Mouse (Mus musculus): Measurements from ENCODE around the gene Tcf7l2.

The Tcf7l2 gene

DNA sequence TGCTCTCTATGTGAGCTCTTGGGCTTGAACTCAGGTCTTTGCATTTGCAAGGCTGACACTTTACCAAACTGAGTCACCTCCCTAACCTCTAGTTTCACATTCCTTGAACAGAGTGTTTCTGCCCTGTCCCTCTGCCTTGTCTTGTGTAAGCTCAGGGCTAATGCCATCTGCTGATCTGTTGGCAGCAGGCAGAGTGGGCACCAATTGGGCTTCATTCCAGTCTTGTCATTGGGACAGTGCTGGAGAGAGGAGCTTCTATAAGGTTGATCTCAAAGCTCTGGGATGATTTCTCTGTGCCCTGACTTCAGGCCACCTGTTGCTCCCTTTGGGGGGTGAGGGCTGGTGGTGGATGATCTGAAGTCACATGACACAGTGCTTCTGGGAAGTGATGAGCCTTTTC, 70.6 kb downstream of the Tcf7l2 start:
- no peak for TF ChIP-seq GATA4 (IDR thresholded peaks at IDR 0.05; ENCODE audit: insufficient replicate concordance, low read length)

DNA sequence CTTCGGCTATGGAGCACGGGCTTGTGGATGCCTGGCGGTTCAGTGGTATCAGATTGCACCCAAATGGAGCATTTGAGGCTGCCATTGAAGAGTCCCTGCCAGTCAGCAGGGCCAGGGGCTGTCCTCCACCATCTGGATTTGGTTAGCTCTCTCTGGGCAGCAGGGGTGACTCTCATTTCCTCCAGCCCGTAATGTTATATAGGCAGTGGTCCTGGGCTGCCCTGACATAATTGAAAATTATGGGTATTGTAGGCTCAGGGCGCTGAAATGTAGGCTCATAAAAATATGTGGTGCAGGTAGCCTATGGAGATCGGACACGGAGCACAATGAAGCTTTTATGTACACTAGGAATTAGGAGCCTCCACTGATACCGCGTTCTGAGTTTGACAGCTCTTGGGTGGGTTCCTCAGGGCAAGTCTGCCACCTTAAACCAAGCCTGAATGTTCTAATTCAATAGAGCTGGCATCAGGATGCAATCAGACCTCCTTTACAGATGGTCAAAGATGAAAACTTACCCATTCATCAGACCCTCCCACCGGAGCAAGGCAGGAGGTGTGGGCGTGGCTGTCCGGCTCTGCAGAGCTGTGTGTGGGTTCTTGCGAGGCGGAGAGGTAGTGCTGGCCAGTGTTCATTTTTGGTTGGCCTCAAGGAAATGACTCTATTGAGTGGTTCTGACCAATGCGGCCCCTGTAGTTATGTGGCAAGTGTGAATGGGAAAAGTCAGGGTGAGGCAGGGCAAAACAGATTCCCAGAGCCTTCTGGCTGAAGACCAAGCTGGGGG, 73.6 kb downstream of the Tcf7l2 start:
- no peak for TF ChIP-seq GATA4 (IDR thresholded peaks at IDR 0.05; ENCODE audit: insufficient replicate concordance, low read length)

DNA sequence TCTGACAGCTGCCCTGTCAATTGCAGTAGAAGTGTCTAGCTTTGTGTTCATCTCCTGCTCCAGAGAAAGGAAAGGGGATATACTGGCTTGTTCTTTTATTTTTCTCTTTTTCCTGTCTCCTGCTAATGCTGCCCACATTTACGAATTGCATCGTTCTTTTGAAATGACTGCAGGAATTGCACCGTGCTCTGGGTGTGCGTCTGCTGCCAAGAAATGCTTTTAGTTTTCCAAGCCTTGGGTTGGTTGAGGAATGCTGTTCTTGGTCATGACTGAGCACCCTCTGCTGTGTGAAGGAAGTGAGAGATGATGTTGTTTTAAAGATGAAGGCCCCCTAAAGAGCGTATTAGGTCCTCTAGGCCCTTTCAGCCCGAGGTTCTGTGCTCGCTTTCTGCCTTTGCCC, 75.4 kb downstream of the Tcf7l2 start:
- no peak for TF ChIP-seq GATA4 (IDR thresholded peaks at IDR 0.05; ENCODE audit: insufficient replicate concordance, low read length)

DNA sequence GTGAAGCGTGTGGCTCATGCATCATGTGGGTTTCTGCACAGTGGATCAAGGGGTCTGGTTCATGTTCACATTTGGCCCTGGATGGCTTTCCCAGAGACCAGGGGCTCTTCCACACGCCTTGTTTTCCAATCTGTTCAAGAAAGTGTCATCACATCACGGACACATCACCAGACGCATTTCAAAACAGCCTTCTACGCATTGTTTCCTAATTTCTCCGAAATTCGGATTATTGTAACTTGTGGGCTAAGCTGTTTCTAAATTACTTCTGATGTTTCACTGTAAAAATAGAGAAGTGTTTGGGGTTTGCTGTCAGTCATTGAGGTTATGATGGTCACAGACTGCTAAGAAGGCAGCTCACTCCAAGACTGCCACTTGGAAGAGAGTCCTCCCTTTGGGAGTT, 78.6 kb downstream of the Tcf7l2 start:
- no peak for TF ChIP-seq GATA4 (IDR thresholded peaks at IDR 0.05; ENCODE audit: insufficient replicate concordance, low read length)

DNA sequence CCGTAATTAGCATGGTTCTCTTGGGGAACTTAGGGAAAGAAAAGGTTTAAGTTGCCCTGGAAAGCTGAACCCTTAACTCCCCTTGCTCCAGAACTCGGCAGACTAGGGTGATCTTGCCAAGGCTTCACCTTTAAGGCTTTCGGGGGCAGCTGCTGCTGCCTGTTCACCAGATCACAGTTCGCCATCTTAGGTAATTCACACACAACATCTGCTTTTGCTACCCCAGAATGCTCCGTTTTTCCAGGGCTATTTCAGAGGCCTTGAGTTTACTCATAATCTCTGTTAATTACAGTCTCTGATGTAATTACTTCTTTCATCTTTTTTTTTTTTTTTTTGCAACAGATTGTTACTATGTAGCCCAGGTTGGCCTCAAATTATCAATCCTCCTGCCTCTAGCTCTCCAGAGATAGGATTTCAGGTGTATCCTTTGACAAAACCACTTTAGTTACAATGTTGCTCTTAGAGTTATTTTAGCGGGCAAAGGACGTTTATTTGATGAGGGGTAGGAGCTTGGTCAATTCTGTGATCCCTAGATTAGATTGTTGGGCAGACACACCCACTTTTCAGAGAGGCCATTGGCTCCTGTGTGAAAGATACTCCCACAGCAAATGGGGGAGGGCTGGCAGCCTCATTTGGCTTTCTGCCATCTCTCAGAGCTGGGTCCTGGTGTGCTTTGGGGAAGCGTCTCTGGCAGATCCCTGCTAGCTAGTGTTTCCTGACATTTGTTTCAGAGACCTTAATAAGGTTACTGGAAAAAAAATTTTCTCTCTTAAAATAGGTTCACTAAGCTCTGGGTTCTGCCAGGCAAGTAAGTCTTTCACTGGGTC, 83.6 kb downstream of the Tcf7l2 start:
- peak; percentile 80; the same call in 1 of the 2 replicates for TF ChIP-seq GATA4 (IDR thresholded peaks at IDR 0.05; ENCODE audit: insufficient replicate concordance, low read length)

DNA sequence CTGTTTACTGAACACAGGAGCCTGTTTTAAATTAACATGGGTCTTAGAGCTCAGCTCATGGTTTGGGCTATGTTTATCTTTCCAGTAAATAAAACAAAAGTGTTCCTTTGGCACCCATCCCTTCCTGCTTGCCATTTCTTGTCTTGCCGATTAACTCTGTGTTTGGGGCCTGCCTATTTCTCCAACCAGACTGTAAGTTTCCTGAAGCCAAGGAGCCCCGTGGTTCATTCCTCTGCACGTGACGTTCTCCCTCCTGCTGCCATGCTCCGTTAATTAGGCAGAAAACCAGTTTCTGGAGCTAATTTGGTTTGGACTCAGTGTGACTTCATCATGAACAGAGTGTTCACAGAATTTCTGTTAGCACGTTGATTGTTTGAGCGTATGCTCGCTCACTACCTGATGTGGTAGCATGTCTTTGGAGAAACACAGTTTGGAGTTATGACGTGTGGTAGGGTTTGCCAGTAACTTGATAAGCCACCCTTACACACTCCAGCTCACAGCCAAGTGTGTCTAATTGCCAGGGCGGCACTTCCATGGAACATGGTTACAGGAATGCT, 84.4 kb downstream of the Tcf7l2 start:
- no peak for TF ChIP-seq GATA4 (IDR thresholded peaks at IDR 0.05; ENCODE audit: insufficient replicate concordance, low read length)

DNA sequence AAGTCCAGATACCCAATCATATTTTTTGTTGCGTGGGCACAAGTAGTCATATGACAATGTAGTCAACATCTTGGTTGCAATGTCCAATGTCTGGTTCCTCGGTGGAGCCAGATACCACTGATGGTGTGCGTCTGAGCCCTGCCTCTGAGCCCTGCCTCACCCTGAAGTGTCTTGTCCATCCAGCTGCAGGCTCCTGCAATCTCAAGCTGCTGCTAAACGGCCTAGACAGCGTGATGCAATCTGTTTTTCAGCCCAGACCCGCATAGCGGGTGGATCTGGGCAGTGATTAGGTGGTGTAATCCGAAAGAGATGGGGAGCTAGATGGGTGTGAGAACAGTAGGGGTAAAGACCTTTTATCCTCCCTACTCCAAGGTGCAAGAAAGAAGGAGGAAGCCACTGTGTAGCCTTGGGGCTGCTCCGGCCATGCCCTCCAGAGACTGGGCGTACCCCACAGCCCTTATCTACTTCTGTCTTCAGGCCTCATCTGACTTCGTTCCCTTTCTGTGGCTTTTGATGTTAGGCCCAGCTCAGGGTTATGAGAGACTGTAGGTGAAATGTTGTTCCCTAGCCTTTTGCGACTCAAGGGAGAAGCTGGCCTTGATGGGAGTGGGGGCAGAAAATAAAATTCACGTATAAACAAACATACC, 86.1 kb downstream of the Tcf7l2 start:
- TF ChIP-seq GATA4 (IDR thresholded peaks at IDR 0.05; ENCODE audit: insufficient replicate concordance, low read length), result no peak

DNA sequence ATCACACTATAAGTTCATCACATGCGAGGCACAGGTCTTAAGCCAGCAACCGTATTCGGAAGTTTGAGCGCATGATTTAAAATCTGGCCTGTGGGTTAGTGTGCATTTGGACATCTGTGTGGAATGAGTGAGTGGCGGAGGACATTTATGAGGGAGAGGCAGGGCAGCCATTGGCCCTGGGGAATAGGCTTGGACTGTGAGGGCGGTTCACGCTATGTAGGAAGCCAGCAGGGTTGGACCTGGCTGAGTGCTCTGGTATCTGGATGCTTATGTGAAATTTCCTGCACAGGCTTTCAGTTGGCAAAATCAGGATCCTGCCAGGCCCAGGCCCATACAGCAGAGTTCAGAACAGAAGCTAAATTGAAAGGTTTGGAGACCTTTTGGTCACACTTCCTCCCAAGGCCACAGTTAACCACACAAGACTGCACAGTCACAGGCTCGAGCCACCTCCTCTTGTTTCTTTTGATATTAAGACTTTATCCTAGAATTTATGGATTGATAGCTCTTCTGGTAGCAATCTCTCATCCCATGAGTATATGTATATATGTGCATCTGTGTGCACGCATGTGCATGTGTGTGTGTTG, 89.4 kb downstream of the Tcf7l2 start:
- TF ChIP-seq GATA4 (IDR thresholded peaks at IDR 0.05; ENCODE audit: insufficient replicate concordance, low read length), result no peak

DNA sequence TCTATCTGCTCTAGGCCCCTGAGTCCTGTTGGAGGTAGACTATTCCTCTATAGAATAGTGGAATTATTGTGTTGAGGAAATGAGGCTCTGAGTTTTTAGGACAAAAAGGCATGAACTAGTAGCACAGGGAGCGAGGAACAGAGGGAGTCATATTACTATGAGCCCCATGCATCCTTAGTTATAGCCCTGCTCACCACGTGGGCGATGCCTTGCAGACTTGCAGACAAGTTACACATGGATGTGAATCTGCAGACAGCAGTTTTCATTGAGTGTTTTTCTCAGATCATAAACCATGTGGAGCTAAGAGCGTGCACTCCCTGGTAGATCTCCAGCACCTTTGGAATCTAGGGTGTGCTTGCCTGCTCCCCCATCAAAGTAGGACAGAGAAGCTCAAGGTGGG, 90.5 kb downstream of the Tcf7l2 start:
- no peak for TF ChIP-seq GATA4 (IDR thresholded peaks at IDR 0.05; ENCODE audit: insufficient replicate concordance, low read length)

DNA sequence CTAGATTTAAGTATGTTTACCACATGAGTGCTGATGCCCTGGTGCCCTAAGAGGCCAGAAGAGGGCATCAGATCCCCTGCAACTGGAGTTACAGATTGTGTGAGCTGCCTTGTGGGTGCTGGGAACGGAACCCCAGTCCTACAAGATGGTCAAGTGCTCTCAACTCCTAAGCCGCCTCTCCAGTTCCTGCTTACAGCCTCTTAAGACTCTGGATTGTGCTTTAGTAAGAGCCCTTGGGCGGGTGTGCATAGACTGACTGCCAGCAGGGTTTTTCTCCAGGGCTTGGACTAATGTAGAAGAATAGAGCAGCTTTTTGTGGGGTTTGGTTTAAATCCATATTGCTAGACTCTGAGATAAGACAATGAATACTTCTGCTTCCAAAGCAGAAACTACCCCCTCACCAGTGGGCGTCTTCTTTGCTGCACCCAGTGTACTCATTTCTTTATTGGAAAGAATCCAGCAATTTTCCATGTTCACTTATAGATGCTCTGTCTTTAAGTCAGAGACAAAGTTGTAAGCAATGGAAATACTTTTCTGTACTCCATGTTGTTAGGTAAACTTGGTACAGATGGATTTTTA, 92.3 kb downstream of the Tcf7l2 start:
- TF ChIP-seq GATA4 (IDR thresholded peaks at IDR 0.05; ENCODE audit: insufficient replicate concordance, low read length), result no peak

DNA sequence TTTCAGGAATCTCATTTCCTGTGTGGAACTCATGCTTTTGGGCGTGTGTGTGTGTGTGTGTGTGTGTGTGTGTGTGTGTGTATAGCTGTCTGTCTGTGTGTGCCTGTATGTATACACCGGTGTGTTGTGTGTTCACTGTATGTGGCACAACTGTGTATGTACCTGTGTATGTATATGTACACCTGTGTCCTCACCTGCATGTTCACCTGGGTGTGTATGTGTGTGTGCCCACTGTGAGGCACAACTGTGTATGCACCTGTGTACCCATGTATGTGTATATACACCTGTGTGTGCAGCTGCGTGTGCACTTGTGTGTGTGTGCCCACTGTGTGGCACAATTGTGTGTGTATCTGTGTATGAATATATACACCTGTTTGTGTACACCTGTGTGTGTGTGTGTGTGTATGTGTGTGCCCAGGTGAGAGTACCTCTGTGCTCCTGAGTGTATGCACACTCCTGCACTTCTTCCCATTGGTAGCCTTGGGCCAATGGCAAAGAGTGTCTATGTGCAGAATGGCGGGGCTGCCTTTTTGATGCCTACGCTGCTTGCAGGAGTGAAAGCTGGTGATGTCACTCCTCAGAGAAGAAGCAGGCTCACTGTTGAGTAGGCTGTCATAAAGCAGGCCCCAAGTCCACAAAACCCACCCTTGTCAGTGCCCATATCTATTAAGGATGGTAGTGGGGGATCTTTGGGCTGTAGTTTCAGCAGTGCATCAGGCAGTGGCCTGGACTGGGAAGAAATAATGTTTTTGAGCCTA, 95.5 kb downstream of the Tcf7l2 start:
- TF ChIP-seq GATA4 (IDR thresholded peaks at IDR 0.05; ENCODE audit: insufficient replicate concordance, low read length), result no peak

DNA sequence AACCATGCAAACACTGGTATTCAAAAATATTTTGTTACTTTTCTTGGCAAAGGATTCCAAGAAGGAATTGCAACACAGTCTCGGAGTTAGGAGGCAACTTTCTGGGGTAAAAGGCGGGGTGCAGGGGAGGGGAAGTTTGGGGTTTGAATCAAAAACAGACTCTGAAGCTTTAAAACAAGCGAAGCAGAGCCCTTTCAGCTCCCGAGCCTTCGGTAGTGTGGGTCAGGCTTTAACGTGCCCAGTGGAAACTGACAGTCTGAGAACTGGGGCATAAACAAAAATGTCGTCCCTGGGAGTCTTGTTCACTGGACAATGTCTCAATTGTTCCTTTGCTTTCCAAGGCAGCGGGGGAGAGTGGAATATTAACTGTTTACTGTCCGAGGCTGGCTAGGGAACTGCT, 96.3 kb downstream of the Tcf7l2 start:
- no peak for TF ChIP-seq GATA4 (IDR thresholded peaks at IDR 0.05; ENCODE audit: insufficient replicate concordance, low read length)

DNA sequence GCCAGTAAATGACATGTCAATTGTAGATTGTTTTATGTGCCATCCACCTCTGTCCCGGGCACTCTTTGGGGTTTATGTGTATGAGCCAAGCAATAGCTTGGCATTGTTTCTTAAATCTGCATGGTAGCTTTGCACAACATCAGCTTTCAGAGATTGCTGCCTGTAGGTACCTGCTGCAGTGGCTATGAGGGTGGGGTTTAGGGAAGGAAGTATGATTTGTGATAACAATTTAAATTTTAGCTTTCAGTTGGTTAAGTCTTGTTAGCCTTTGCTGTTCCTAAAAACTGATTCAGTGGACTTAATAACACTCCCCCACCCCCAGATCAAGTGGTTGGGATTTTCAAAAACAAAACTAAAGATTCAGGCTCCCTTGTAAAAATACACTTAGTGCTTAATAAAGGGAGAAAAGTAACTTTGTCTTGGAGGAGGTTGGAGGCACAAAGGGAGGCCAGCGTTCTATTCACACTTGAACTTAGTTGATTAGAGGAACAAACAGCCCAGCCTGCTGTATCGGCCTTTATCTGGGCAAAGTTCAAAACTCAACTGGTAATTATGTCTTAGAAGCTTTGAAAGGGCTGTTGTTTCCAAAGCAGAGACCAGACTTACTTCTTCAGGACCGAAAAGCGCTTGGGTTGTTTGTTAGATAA, 96.9 kb downstream of the Tcf7l2 start:
- no peak for TF ChIP-seq GATA4 (IDR thresholded peaks at IDR 0.05; ENCODE audit: insufficient replicate concordance, low read length)

All from liver, adult (tissue).